Mouse (Mus musculus) heart, postnatal 25 days (tissue): Measurements from ENCODE around the gene Cldn5. TPM values are rescaled to one million over a fixed set of nuclear protein-coding genes. Genes with fewer than 3 reads are reported as not detected.

Source experiments
- DNase-seq: peaks from one replicate; pipeline ENCODE4 v3.0.0; 2022; ENCODE audit warnings: low spot score
- intact Hi-C: fragments of 180-260 bp; cut with DNase I; formaldehyde crosslinking; loops from one replicate; pipeline ENCODE4 v1.15.1; 2025
- total RNA-seq, 2 experiments: library from RNA; stranded (reverse); gene quantifications; 2 replicates each; pipeline ENCODE4 v1.2.3; 2021

Gene Cldn5
- total RNA-seq, 2 experiments from 2014 or later = 26.9 to 34.2 TPM

DNA sequence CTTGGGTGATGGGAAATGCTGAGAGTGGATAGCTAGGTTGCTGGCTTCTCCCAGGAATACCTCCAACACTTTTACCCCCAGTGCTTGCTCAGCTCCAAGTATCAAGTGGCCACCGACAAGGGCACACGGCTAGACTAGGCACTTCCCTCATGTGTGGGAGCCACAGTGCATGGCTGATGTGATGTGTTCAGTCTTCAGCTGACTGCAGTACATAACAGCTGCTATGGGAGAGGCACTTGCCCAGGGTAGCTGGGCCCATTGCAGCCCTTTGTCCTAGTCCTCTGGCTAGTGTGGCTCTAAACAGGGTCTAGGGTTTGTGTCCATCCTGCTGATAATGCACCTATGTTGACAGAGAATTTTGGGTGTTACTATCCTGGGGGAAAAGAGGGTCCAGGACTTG lies 1.8 kb downstream of the Cldn5 start:
- DNase-seq = no peak
- intact Hi-C loops = loop anchor here (5.0 kb wide), 2 partner anchors 46 to 76 kb away; no protein-coding TSS in a partner anchor

DNA sequence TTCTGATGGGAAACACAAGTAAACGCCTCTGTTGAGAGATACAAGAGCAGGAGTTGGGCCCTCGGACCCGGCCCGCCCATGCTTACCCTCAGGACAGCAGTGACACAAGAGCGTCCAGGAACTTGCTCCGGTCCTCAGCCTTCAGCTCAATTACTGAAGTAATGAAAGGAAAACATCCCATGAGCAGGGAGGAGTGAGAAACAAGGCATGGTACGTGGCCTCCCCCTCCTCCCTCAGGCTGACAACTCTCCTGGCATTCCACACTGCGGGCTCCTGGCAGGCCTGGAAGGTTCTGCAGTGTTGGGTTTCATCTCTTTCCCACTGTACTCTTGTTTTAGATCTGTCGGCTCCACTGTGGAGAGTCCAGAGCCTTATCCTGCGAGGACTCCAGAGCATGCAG lies 5.2 kb downstream of the Cldn5 start:
- intact Hi-C loops = no loop called here
- DNase-seq = no peak

DNA sequence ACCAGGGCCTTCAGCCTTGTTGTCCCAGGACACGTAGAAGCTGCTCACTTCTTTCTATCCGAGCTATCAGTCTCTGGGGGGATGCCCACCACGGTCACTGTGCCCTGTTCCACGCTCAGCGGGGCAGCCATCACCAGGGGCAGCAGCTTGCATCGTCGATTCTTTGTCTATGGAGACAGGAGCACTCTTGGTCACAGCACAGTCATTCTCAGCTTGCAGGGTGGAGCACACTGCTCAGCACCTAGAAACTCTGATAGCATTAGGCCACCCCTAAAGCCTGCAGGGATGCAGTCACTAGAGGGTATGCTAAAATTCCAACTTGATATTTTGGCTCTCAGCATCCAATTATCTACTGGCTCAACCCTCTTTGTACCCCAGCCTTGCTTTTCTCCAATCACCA lies 8.4 kb downstream of the Cldn5 start:
- no peak for DNase-seq
- intact Hi-C loops = no loop called here

DNA sequence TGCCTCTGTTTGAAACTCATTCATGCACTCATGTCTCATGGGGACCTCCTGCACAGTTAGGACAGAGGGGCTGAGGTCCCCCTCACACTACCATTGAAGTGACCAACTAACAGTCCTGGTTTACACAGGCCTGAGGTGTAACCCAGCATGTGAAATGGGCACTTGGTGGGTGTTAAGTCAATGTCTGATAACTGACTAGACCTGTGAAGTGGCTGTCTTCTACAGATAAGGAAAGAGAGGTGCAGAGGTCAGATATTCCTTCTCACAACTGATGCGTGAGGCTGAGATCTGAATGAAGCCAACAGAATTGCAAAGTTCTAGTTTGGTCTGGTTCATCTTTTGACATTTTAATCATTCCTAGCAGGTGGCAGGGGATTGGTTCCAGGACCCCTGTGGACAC lies 8.8 kb downstream of the Cldn5 start:
- no peak for DNase-seq
- intact Hi-C loops = no loop called here

DNA sequence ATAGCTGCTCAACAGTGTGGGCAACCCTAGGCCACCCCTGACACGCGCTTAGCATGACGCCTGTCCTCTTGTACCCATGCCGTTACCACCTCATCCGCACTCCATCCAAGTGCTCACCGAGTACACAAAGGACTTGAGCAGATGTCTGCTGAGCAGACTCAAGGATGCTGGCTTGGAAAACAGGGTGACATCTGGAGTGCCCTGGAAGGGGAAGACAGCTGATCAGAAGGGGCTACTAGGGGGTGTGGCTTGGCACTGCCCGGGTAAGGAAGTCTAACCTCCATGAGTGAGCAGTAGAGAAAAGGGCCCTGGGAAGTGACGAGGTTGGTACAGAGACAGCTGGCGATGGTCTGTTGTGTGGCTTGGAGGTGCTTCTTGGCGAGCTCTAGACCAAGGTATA lies 10.0 kb downstream of the Cldn5 start:
- no peak for DNase-seq
- intact Hi-C loops = no loop called here

DNA sequence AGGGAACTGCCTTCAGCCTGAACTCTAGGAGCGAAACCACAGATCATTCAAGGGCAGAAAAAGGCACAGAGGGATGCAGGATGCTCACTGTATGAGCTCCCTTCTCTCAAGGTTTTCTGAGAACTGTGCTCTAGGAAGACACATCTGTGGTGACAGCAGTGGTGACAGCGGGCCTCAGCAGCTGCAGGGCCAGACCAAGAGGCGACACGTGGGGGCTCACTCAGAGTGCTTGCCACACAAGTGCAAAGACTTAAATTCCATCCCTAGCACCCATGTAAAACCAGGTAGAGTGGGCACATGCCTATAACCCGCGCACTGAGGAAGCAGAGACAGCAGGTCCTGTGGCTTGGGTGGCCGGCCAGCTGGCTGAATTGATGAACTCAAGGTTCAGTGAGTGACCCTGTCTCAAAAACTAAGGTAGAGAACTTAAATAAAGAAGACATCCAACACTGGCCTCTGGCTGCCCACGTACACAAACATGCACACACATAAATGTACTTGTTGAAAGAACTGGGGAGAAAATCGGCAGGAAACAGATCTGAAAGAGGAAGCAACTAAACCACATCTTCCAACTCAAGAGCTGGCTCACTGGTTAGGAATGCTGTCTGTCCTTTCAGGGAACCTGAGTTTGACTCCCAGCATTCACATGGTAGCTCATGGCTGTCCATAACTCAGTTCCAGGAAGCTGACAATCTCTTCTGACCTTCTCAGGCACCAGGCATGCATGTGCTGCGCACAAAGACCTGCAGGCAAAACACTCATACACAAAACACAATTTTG lies 12.2 kb downstream of the Cldn5 start:
- intact Hi-C loops = no loop called here
- DNase-seq = no peak

DNA sequence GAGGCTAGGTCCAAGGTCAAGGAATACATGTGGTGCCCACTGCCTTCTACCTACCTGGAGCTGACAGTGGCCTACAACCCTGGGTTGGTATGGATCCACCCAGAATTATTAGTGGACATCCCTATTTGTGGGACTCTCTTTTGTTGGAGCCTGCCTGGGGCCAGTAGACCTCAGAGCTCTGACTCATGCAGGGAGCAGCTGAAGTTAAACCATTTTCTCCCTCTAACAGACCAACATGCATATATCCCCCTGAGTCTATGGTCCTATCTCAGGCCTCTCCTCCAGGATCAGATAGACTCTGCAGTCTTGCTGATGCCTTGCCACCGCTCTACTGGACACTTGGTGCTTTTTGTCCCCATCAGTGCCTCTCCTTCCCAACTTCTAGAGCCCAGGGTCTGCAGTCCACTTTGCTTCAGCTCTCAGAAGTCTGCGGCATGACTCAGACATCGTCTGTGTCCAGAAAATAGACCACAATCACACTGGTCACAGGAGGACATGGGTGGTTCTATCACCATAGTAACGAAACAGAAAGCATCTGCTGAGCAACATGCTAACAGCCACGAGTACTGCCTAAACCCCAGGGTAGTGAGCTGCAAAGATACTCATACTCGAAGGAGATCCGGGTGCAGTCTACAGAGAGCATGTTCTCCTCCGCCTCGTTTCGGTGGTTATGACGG lies 18.7 kb downstream of the Cldn5 start:
- intact Hi-C loops = loop anchor here (5.0 kb wide), 1 partner anchor 168 kb away; the partner anchor contains the start of genes Gm49601 and Sept5
- DNase-seq = no peak

DNA sequence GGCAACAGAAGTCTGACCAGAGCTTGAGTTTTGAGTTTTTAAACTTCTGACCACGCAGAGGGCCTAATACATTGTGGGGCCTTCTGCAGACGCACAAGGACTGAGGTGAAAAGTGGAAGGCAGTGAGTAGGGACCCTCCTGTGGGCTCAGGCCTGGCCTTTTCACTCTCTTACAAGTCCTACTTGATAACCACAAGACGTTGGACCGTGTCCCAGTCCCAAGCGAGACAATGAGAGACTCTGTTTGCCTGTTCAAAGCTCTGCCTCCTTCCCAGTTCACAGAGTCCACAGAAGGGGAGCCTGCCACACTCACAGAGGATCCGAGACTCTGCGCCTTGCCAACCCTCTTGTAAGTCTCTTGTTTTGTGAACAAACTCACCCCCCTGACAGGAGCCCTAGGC lies 20.0 kb downstream of the Cldn5 start:
- intact Hi-C loops = loop anchor here (5.0 kb wide), 1 partner anchor 169 kb away; the partner anchor contains the start of genes Gm49601 and Sept5
- DNase-seq = no peak

DNA sequence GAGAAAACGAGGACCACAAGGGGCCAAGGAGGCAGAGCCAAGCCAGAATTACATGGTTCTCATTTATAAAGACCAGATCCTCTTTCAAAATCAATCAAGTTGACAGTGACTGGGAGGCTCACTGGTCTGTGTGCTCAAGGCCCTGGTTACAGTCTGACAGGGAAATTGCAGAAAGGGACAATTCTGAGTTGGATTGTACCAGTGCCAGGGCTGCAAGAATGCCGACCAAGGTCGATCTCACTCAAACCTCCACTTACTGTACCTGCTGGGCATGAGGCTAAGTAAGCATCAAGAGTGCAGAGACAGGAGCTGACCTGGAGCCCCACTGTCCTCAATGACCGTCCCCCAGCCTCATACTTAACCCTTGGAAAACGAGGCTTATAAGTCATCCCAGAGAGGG lies 21.5 kb downstream of the Cldn5 start:
- DNase-seq = no peak
- intact Hi-C loops = loop anchor here (1.0 to 5.0 kb wide), 2 partner anchors 102 to 171 kb away; partner anchors contain the start of genes Gm49601 and Sept5

DNA sequence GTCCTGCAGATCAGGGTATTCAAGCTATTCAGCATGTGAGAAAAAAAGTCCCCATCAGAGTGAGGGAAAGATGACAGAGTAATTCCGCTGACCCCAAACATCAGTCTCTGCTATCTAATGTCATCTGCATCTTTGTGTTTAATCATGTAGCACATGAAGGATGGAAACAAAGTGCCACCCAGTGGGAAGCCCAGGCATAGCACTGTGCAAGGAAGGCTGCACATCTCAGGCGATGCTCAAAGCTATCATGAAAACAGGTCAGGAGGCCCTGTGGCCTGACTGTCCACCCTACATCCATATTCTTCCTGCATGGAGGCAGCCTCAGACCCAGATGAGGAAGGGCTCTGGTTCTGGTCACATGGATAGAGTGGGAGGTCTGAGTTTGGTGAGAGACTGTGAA lies 22.2 kb downstream of the Cldn5 start:
- intact Hi-C loops = loop anchor here (1.0 to 5.0 kb wide), 2 partner anchors 103 to 172 kb away; partner anchors contain the start of genes Gm49601 and Sept5
- no peak for DNase-seq

DNA sequence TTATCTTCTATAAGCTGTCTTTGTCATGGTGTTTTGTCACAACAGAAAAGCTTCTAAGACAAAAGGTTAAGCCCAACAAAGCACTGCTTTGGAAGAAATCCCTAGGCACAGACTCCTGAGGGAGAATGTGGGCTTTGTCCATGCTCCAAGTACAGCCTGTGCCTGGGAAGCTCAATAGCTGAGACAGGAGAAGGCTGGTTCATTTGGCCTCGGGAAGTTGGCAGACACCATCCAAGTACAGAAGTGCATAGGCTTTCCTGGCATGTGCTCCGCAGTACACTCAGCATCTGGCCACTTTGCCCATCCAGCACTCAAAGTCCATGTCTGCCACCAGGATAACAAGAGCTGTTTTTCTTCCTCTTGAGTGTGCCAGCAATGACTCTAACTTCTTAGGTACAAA lies 29.1 kb downstream of the Cldn5 start:
- no peak for DNase-seq
- intact Hi-C loops = no loop called here

DNA sequence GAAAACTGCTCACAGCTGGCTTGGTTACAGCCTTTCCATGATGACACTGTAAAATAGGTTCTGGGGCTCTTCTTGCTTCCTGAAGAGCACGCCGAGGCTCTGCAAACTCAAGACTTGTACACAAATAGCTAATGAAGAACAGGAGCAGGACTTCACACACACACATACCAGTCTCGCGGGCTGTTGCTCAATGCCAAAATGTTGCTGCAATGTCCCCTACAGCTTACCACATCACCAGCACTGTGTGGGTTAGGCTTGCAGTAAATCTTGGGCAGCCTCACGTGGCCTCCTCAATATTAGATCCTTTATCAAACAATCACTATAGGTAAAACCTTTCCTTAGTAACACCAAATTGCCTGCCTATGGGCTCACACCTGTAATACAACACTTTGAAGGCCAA lies 32.4 kb downstream of the Cldn5 start:
- no peak for DNase-seq
- intact Hi-C loops = no loop called here

DNA sequence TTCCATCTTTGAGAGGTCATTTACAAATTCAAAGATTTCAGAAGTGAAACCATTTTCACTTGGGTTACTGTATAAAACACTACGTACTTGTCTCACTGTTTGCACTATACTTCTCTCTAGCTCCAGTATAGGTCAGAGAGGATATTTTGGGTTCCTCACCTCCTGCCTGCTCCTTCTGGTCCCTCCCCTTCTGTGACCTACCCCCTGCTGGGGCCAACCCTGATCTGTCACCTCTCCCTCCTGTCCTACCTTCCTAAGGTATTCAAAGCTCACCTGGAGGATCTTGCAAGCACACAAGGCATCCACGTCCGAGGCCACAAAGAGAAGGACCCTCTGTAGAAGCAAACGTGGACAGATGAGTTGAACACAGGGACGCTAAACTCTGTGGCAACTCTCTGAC lies 34.4 kb downstream of the Cldn5 start:
- intact Hi-C loops = loop anchor here (2.0 kb wide), 1 partner anchor 64 kb away; no protein-coding TSS in a partner anchor
- DNase-seq = no peak

DNA sequence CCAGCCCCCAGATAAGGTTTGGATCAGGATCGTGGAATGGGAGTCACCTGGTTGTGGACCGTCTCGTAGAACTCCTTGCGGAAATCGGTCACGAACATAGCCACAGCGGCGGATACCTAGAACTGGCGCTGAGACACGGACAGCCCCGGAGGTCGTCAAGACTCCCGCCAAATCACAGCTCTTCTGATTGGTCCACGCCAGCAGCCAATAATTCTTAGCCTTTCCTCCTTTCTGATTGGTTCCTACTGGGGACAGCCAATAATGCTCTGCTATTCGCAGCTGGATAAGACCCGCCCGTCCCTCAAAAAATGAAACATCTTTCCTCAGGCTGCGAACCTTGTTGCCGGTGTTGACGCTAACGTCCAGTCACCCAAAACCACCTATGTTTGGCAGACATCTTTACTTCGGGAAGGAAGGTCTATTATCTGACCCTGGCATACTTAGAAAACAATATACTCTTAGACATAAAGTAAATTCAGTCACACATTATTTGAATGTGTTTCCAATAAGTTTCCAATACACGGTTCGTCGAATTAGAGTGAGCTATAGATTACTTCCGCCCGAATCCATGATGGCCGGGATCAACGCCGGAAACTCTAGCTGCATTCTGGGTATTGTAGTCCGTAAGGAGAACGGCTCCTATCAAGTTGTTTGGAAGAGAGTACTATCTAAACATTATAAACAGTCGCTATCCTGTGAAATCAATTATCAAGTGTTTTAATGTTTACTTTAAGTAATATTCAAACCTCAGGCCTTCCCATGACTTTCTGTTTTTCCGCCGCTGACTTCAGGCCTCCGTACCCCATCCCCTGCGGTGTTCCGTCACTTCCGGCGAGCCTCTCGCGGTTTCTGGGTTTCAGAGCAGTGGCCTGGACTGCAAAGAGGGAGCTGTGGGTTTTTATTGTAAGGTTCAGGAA lies 35.1 kb downstream of the Cldn5 start, which contains the start of the genes Ufd1 and Cdc45:
Gene Ufd1 (plus strand): TSS at position 312 of the 917 bp plus-strand sequence.
Gene Cdc45 (minus strand): TSS at position 520 of the 917 bp plus-strand sequence.
- peak; percentile 82 for DNase-seq
- intact Hi-C loops = loop anchor here (2.0 kb wide), 1 partner anchor 63 kb away; no protein-coding TSS in a partner anchor

DNA sequence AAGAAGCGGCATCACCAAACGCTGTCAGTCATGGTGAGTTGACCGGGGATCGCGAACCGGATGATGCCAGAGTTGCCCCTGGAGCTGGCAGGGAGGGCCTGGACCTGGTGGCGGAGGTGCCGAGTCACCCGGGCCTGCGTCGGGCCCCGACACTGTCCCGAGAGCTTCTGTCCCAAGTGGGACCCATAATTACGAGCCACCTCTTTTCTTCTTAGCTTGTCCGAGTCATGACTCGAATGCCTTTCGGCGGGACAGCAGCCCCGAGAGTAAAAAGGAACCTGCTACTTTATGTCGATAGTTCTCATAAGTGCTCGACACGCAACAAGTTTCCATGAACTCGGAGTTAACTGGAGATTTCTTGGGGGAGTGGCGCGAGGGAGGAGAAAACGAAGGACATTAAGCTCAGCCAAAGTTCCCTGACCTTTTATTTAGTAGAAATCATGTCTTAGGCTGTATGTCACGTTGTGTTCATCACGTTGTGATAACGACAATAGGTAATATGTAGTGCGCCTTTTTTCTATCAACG lies 35.8 kb downstream of the Cldn5 start:
- no peak for DNase-seq
- intact Hi-C loops = no loop called here

DNA sequence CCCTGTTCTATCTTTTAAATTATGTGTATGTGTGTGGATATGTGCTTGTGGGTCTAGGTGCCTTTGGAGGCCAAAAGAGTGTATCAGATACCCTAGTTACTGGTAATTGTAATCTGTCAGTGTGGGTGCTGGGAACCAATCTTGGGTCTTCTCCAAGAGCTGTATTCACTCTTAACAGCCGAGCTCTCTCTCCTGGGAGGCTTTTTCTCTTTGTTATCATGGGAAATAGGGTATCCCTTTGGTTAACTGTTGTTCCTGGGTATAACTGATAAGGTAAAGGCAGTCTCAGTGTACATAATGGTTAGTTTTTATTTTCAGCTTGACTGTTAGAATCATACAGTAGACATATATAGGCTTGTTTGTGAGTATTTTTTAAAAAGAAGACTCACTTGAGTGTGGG lies 45.7 kb downstream of the Cldn5 start:
- no peak for DNase-seq
- intact Hi-C loops = no loop called here

DNA sequence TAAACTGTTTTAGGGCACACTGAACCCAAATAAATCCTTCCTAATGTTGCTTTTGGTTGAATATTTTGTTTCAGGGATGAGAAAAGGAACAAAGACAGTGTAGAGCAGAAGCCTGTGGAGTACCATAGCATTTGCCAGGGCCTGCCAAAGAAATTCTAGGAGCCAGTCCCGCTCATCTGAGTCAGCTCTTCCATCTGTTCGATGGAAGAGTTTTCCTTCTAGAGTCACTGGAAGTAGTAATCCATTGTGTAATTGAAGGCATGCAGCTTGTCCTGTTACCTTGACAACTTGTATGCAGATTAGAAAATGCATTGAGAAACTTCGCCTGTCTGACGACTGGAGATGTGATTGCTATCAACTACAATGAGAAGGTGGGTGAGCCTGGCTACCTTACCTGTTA lies 46.3 kb downstream of the Cldn5 start:
- intact Hi-C loops = no loop called here

More for the DNA sequence above, 46.3 kb downstream of the Cldn5 start:
- no peak for DNase-seq
